Mouse (Mus musculus) limb, embryonic 11.5 days (tissue): ENCODE data around the gene Slc2a8. TPM values are rescaled to one million over a fixed set of nuclear protein-coding genes. Genes with fewer than 3 reads are reported as not detected.

Experiments
- ATAC-seq: fragments of 200-750 bp; cut with Nextera tagmentation; 2 replicates; pipeline ENCODE4 v1.8.0; 2017; ENCODE audit warnings: low read depth; ENCODE audit not compliant: insufficient number of reproducible peaks, low FRiP score, low TSS enrichment
- DNase-seq: peaks from one replicate; pipeline ENCODE4 v3.0.0-alpha.2; 2015; ENCODE audit warnings: low spot score
- H3K27ac ChIP-seq: fragments of 300-500 bp; sonication (generic); replicated peaks from 2 replicates; pipeline ENCODE4 v1.5.1; 2014; ENCODE audit warnings: low read depth, mild to moderate bottlenecking, low read length
- H3K27me3 ChIP-seq: fragments of 300-500 bp; sonication (generic); 2 replicates; pipeline ENCODE4 v1.6.1; 2014; ENCODE audit warnings: mild to moderate bottlenecking, low read length, mixed read lengths; ENCODE audit not compliant: control insufficient read depth, insufficient read depth
- H3K36me3 ChIP-seq: fragments of 300-500 bp; sonication (generic); 2 replicates; pipeline ENCODE4 v1.6.1; 2014; ENCODE audit warnings: mild to moderate bottlenecking, low read length, moderate library complexity, mixed read lengths; ENCODE audit not compliant: control insufficient read depth, insufficient read depth
- H3K4me1 ChIP-seq: fragments of 300-500 bp; sonication (generic); 2 replicates; pipeline ENCODE4 v1.6.1; 2014; ENCODE audit warnings: low read length, mixed read lengths; ENCODE audit not compliant: control insufficient read depth, insufficient read depth
- H3K4me2 ChIP-seq: fragments of 300-500 bp; sonication (generic); 2 replicates; pipeline ENCODE4 v1.6.1; 2014; ENCODE audit warnings: low read depth, mild to moderate bottlenecking, moderate library complexity; ENCODE audit not compliant: severe bottlenecking
- H3K4me3 ChIP-seq: fragments of 300-500 bp; sonication (generic); 2 replicates; pipeline ENCODE4 v1.5.1; 2014; ENCODE audit warnings: low read depth, low read length
- H3K9ac ChIP-seq: fragments of 300-500 bp; sonication (generic); 2 replicates; pipeline ENCODE4 v1.6.1; 2014; ENCODE audit warnings: mild to moderate bottlenecking, low read length
- H3K9me3 ChIP-seq: fragments of 300-500 bp; sonication (generic); 2 replicates; pipeline ENCODE4 v1.6.1; 2016; ENCODE audit warnings: low read length; ENCODE audit not compliant: control insufficient read depth
- WGBS: fragments of 180-500 bp; shearing (Covaris S2); extraction: QIAGEN DNeasy Blood & Tissue Kit; methylation state at CpG from one replicate; pipeline ENCODE4 v1.1.7; 2014; 5-methylcytosine and 5-hydroxymethylcytosine counted together
- polyA plus RNA-seq: library from polyadenylated mRNA; unstranded; fragments of >200 nt; fragmentation: Nextera tagmentation; extraction: Ambion mirVana; gene quantifications from 2 replicates; pipeline ENCODE4 v1.2.1, GENCODE M21; 2014

Gene Slc2a8
- polyA plus RNA-seq, 1 experiment from 2014 or later = 14.2 TPM

- H3K4me3 ChIP-seq = no peak overlapping the region
Observed at GRCm38 (mm10) chr2:32968024-32968614, 13.8 kb downstream of the Slc2a8 start.

GRCm38 (mm10) chr2:32966689-32967631 lies 14.9 kb downstream of the Slc2a8 start:
- H3K36me3 ChIP-seq = peaks cover 13% of the 10 kb centered on the region; the same call in 1 of the 2 replicates
- H3K4me1 ChIP-seq = peaks cover 13% of the 10 kb centered on the region
- WGBS = under 1% methylated on average over 54 of the region's 55 CpGs
- ATAC-seq (peak; percentile 79), DNase-seq (peak; percentile 84)
- peak overlapping the region; percentile 57 for H3K4me3 ChIP-seq
- peak overlapping the region; percentile 90 for H3K4me2 ChIP-seq
- H3K27ac ChIP-seq = peak overlapping the region; percentile 87
- peak overlapping the region; percentile 82 for H3K9ac ChIP-seq
- no peaks in the 10 kb centered on the region for H3K27me3 ChIP-seq
- H3K9me3 ChIP-seq = no peaks in the 10 kb centered on the region

More at GRCm38 (mm10) chr2:32968024-32968614, 13.8 kb downstream of the Slc2a8 start:
- Histone ChIP-seq H3K36me3 (peaks cover 11% of the 10 kb centered on the region; the same call in 1 of the 2 replicates), H3K9me3 (no peaks in the 10 kb centered on the region), H3K9ac (no peak overlapping the region), H3K27ac (no peak overlapping the region), H3K27me3 (no peaks in the 10 kb centered on the region), H3K4me1 (peaks cover 8% of the 10 kb centered on the region), H3K4me2 (no peak overlapping the region; the same call in 1 of the 2 replicates)
- ATAC-seq (no peak), DNase-seq (no peak)
- WGBS = 84% methylated on average over 9 of the region's 9 CpGs

DNA sequence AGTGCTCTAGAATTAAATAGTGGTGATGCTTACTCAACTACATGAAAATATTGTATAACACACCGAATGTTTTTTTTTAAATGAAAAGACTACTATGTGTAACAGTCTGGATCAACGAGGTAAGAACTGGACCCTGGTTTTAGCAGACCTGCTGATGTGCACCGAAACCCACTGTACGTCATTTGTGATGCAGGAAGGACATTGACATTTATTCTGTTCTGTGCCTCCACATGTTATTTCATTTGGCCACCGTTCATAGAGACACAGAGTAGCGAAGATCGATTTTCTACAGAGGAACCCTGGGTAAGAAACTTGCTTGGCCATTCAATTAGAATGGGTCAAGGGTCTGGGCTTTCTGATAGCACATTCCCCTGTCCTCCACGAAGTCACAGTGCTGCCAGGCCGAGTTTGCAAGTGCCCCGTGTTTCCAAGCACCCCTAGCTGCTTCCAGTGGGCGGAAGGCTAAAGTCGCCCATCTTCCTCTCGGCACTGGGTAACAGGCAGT lies 15.6 kb downstream of the Slc2a8 start:
- WGBS = 11% methylated on average over 13 of the region's 13 CpGs
- ATAC-seq = no peak
- no peaks in the 10 kb centered on the region for H3K27me3 ChIP-seq
- H3K4me1 ChIP-seq = peaks cover 13% of the 10 kb centered on the region
- peak overlapping the region; percentile 82 for H3K9ac ChIP-seq
- H3K36me3 ChIP-seq = peaks cover 13% of the 10 kb centered on the region; the same call in 1 of the 2 replicates
- no peak for DNase-seq
- peak overlapping the region; percentile 57 for H3K4me3 ChIP-seq
- H3K4me2 ChIP-seq = peak overlapping the region; percentile 90
- H3K27ac ChIP-seq = peak overlapping the region; percentile 87
- H3K9me3 ChIP-seq = no peaks in the 10 kb centered on the region

- Histone ChIP-seq H3K27ac (no peak overlapping the region), H3K27me3 (no peaks in the 10 kb centered on the region), H3K4me1 (peaks cover 17% of the 10 kb centered on the region), H3K36me3 (peaks cover 13% of the 10 kb centered on the region; the same call in 1 of the 2 replicates), H3K9ac (no peak overlapping the region), H3K4me3 (no peak overlapping the region), H3K4me2 (no peak overlapping the region), H3K9me3 (no peaks in the 10 kb centered on the region)
- ATAC-seq = no peak
- 20% methylated on average over 7 of the region's 7 CpGs for WGBS
- no peak for DNase-seq
Observed at GRCm38 (mm10) chr2:32965511-32966183, 16.2 kb downstream of the Slc2a8 start.

DNA sequence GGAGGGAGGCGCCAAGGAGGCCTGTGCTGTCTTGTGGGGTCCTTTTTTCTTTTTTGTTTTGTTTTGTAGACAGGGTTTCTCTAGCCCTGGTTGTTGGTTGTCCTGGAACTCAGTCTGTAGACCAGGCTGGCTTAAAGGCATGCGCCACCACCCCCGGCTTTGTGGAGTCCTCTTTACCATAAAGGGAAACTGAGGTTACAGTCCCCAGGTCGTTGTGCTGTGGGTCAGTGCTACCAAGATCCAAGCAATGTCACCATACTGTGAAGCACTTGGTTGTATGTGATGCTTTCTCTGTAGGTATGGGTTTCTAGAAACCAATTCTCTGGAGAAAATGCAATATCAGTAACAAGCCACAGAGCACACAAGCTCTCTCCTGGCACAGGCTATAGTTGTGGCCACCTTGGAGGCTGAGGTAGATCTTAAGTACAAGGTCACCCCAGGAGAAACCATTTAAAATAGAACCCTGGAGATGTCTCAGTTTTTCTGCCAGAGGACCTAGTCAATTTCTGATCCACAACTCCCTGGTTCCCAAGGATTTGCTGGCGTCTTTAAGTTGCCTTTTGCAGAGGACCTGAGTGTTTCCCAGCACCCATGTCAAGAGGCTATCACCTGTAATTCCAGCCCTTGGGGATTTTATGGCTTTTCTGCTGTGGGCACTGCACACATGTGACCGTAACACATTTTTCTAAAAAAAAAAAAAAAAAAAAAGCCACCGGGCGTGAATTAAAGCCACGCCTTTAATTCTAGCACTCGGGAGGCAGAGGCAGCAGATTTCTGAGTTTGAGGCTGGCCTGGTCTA lies 17.0 kb downstream of the Slc2a8 start:
- no peak overlapping the region for H3K9ac ChIP-seq
- H3K27me3 ChIP-seq = no peaks in the 10 kb centered on the region
- H3K4me3 ChIP-seq = 0 out of 2 replicates have a peak overlapping the region, but pooled peaks have one; percentile 6
- no peak overlapping the region for H3K4me2 ChIP-seq
- no peak overlapping the region for H3K27ac ChIP-seq
- no peak for DNase-seq
- H3K4me1 ChIP-seq = peaks cover 20% of the 10 kb centered on the region
- no peaks in the 10 kb centered on the region for H3K9me3 ChIP-seq
- ATAC-seq = no peak
- WGBS = 26% methylated on average over 10 of the region's 10 CpGs
- H3K36me3 ChIP-seq = peaks cover 13% of the 10 kb centered on the region; the same call in 1 of the 2 replicates

DNA sequence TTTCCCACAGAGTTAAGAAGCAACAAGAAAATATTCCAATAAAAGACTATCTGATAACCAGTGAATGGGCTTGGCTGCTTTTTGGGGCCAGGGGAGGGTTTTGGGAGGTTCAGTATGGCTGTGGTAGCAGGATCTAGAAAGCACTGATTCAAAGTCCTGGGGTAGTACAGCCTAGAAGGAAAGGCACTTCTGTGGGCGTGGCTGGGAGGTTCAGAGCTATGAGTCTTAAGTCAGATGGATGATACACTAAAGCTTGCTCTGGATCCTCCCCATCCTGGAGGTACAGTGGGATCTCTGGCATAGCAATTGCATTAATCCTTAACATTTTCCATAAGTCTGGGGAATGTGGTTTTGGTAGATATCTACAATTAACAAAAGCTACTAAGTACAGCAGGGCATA lies 17.9 kb downstream of the Slc2a8 start:
- Histone ChIP-seq H3K4me2 (no peak overlapping the region; the same call in 1 of the 2 replicates), H3K4me1 (peaks cover 20% of the 10 kb centered on the region), H3K4me3 (no peak overlapping the region), H3K9me3 (no peaks in the 10 kb centered on the region), H3K9ac (no peak overlapping the region), H3K27ac (no peak overlapping the region), H3K27me3 (no peaks in the 10 kb centered on the region), H3K36me3 (peaks cover 13% of the 10 kb centered on the region)
- ATAC-seq = no peak
- no peak for DNase-seq
- 81% methylated on average over 1 of the region's 1 CpGs for WGBS

DNA sequence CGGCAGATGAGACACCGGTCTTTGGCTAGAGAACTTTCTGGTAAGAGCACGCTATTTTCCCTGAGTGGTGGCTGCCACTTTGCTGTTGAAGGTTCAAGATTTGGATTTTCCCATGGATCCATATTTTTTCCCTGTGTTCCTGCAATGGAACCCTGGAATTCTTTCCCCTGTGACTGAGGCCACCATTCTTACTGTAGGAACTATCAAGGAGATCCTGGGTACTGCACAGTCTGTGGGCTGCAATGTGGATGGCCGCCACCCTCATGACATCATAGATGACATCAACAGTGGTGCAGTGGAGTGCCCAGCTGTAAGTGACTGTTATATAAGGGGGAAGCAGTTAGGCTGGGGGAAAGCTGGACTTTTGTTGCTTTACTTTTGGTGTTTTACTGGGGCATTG lies 18.3 kb downstream of the Slc2a8 start:
- peak overlapping the region; percentile 65 for H3K4me2 ChIP-seq
- H3K9ac ChIP-seq = no peak overlapping the region; the same call in 1 of the 2 replicates
- 74% methylated on average over 4 of the region's 4 CpGs for WGBS
- no peaks in the 10 kb centered on the region for H3K27me3 ChIP-seq
- H3K27ac ChIP-seq = no peak overlapping the region
- ATAC-seq = no peak
- DNase-seq = no peak
- H3K9me3 ChIP-seq = no peaks in the 10 kb centered on the region
- peaks cover 20% of the 10 kb centered on the region for H3K4me1 ChIP-seq
- H3K36me3 ChIP-seq = peaks cover 13% of the 10 kb centered on the region
- peak overlapping the region; percentile 75 for H3K4me3 ChIP-seq
